Mouse (Mus musculus) adrenal gland, postnatal 25 days (tissue): ENCODE measurements at regions not wholly inside any gene's neighbourhood (a gene's known extent, or its start where the extent isn't known, plus 50 kb on each side); places are given as distances from the start of the nearest gene placed in this dataset.
A peak's percentile ranks its signal among the peaks of the same experiment; 100 is the strongest.
"Not testable (repeated sequence)": the region's sequence is repeated elsewhere in the genome, so short reads cannot be mapped to it uniquely, and the experiment has no call there.

ENCODE experiments used
- DNase-seq: peaks from one replicate; pipeline ENCODE4 v3.0.0; 2021; ENCODE audit warnings: mixed read lengths

GRCm38 (mm10) chr4:45647514-45647913 is 115.2 kb upstream of the Shb start:
- no peak for DNase-seq

DNA sequence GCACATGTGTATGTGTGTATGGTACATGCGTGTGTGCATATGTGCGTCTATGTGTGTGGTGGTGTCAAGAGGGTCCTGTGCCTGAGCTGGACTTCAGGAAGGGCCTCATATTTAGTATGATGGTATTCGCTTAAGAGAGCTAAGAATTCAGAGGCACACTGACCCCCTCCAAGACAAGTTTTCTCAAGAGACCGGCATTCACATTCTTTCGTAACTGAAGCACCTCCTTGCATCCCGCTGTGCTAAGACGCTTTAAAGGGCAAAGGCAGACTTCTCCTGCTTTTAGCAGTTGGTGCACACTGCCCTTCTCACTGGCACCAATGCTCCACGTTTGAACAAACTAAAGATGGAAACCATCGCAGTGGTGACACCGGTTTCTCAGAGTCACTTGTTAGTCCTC is 110.3 kb upstream of the Shb start:
- no peak for DNase-seq

- DNase-seq: no peak
Observed at GRCm38 (mm10) chr4:45641272-45641671, 109.0 kb upstream of the Shb start.

- no peak for DNase-seq
Observed at GRCm38 (mm10) chr4:45640713-45641112, 108.4 kb upstream of the Shb start.

- DNase-seq: no peak
Observed at GRCm38 (mm10) chr4:45639397-45640034, 107.2 kb upstream of the Shb start.

GRCm38 (mm10) chr4:45638411-45638810 is 106.1 kb upstream of the Shb start:
- DNase-seq: no peak

GRCm38 (mm10) chr4:45631276-45632045 is 99.2 kb upstream of the Shb start:
- no peak for DNase-seq

DNA sequence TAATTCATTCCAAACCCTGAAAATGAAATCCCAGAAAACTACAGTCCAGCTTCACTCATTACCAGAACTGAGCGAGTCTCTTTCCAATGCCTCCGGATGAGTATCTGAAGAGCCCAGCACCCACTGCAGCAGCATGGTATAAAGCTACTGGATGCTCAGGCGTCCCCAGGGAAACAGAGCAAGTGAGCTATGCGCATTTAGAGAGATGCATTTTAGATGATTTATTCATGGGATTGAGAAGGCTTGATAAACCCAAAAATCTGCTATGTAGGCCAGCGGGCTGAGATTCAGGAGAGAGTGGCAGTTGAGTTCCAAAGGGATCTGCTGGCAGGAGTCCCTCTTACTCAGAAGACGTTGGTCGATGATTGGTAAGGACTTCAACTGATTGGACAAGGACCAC is 93.4 kb upstream of the Shb start:
- DNase-seq: no peak

DNA sequence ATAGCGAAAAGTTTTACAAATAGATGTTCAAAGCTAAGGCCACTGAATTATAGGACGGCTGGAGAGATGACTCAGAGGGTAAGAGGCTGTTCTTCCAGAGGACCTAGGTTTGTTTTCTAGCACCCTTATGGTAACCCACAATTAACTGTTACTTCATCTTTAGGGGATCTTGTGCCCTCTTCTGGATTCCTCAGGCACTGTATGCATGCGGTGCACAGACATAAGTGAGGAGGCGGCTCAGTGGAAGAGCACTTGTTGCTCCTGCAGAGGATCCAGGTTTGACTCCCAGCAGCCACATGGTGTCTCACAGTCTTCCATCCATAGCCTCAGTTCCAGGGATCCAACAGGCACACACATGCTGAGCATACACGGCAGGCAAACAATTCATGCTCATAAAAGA is 89.7 kb upstream of the Shb start:
- no peak for DNase-seq

DNA sequence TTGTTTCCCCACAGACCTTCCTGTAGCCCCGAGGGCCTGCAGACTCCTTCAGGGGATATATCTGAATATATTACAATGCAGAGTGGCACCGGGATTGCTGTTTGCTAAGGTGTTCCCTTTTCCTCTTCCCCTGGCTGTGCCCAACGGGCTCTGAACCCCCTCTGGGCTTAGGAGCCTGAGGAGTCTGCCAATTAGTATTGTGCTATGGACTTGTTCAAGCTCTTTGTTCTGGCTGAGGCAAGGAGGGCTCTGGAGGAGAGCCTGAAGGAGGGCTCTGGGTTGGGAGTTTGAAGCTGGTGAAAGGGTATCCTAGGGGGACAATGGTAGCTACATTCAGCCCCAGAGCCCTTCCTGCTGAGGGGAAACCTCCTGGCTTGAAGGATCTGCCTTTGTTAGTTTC is 84.9 kb upstream of the Shb start:
- DNase-seq: no peak

GRCm38 (mm10) chr4:45613498-45613897 is 81.2 kb upstream of the Shb start:
- DNase-seq: not testable (repeated sequence)

DNA sequence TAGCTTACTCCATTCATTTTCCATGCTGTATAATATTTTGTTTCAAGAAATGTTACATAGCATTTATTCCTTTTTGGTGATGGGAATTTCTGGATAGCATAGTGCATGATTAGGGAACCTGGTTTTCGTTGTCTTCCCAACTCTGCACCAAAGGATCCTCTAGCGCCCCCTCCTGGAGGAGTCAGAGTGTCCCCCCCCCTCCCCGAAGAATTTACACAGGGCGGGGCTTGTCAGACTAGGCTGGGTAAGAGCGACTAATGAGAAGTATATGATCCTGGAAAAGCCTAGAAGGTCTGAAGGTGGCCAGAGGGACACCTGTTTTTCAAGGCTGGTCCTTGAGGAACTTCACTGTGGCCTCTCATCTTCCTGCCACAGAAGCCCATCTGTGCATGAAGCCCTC is 79.9 kb upstream of the Shb start:
- peak; percentile 78 for DNase-seq

GRCm38 (mm10) chr4:45610937-45611336 is 78.7 kb upstream of the Shb start:
- no peak for DNase-seq

GRCm38 (mm10) chr4:45606578-45606977 is 74.3 kb upstream of the Shb start:
- peak; percentile 63 for DNase-seq

GRCm38 (mm10) chr4:45605681-45606080 is 73.4 kb upstream of the Shb start:
- peak; percentile 31 for DNase-seq

- DNase-seq: no peak
Observed at GRCm38 (mm10) chr4:45604271-45604800, 72.1 kb upstream of the Shb start.

DNA sequence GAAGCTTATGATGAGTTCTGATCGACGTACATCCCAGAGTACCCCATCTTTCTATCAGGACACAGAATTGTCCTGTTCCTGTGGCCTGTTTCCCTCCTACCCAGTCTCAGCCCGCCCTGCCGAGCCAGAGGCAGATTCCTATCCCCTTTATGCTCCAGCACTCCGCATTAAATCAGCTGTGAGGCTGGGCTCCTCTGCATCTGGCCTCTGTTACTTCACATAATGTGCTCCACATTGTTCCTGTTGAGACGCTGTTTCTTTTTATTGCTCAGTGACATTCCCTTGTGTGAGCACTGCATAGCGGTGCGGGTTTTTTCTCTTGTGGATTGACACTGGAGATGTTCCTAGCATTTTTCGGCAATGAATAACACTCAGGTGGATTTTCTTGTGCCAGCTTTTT is 68.2 kb upstream of the Shb start:
- DNase-seq: no peak

- DNase-seq: no peak
Observed at GRCm38 (mm10) chr4:45593435-45593991, 61.2 kb upstream of the Shb start.

GRCm38 (mm10) chr4:45592766-45593165 is 60.5 kb upstream of the Shb start:
- DNase-seq: no peak

DNA sequence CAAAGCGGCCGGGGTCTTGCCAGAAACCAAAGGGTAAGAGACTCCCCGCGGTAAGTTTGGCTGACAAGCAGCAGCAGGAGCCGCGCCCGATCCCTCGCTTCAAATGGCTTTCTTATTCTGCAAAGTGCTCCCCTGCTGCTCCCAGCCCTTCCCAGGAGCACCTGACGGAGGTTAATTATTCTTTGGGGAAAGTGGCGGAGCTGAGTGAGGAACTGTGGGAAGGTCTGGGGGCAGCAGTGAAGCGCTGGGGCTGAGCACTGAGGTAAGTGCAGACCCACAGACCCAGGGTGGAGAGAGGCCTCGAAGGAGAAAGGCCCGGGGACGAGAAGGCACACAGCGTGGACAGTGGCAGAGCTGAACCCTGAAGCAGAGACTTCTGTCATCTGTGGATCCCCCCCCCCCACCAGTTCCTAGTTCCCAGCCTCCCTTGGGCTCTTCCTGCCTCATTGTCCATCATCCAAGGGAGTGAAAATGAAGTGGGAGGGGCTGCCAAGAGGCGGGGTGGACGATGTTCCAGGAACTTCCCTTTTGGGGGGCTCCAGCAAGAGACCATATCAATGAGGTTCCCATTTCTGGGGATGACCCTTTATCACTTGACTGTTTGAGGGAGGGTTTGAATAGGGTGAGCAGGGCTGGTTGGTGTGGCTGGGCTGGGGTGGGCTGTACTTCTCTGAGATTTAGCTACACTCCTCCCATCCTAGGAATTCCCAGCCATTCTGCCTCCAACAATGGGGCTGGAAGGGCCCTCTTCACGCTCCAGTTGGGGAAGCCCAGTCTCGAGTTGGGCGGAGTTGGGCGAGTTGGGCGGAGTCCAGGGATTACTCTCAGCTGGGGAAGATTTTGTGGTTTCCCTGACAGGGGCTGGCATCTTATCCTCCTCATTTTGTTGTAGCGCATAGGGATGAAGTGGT is 59.4 kb upstream of the Shb start:
- DNase-seq: no peak

- DNase-seq: no peak
Observed at GRCm38 (mm10) chr4:45590836-45591235, 58.6 kb upstream of the Shb start.

DNA sequence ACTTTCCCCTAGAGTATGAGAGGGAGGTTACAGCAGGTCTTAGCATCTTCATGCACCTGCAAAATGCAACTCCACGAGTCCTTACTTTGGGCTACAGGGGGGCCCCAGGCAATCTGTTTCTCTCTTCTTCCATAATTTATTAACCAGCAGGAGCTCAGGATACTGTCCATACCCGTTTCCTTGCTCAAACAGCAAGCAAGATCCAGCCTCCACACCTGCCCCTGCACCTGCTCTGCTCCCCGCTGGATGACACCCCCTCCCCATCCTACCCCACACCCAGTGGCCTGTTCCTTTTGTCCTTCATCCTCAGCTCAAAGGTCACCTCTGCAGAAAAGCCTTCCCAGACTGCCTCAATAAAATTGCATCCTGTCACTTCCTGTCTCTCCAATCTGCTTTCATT is 56.1 kb upstream of the Shb start:
- DNase-seq: no peak
